Mouse (Mus musculus): ENCODE data around the gene Ahdc1. TPM values are rescaled to one million over a fixed set of nuclear protein-coding genes. Genes with fewer than 3 reads are reported as not detected.

Ahdc1 gene
- total RNA-seq, 2 experiments from 2014 or later = 108 to 121 TPM

DNA sequence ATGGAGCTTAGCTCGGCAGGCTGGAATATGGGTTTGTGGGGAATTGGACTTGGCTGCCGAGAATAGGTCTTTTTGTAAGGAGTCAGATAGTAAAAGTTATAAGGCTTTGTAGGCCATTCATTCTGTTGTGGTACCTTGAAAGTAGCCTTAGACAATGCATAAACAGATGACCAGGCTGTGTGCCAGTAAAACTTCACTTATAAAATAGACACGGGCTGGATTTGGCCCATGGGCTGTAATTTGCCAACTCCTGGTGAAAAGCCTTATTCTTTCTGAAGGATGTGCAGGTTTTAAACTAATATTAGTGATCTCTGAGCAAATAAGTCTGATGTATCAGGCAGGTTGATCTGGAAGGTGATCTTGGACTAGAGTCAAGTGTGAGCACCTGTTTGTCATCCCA lies 24.9 kb downstream of the Ahdc1 start:
- no peak for DNase-seq (ENCODE audit: low spot score in 2 of 2)

DNA sequence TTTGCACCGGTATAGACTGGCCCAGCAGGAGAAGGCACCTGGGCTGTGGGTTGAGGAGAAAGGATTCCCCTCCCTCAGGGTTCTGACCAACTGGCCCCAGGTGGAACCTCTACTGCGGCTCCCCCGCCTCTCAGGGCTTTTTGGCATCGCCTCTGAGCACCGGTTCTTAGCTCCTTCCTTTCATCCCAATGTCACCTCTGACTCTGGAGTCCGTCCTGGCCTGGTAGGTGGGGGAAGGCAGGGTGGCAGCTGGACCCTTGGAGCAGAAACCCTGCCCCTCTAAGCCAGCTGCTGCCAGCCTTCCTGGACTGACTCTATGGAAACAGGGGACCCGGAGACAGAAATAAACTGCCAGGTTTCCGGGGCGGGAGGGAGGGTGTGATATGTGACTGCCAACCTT lies 26.2 kb downstream of the Ahdc1 start:
- no peak for DNase-seq (ENCODE audit: low spot score in 2 of 2)

DNA sequence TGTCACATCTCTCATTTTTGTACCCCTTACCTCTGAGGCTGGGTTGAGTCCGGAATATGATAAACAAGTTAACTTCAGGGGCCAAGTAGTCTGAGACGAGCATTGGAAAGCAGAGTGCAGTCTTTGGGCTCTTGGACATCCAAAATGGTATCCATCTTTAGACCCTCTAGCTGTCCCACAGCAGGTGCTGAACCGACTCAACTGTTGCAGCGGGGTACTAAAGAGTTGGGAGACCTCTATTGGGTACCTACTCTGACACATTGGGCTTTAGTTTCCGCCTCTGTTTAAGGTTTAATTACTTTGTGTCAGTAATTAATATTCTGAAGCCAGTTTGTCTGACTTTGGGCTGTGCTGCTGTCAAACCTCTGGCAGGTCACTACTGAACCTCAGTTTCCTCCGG lies 26.7 kb downstream of the Ahdc1 start:
- DNase-seq (ENCODE audit: low spot score in 2 of 2) = no peak

DNA sequence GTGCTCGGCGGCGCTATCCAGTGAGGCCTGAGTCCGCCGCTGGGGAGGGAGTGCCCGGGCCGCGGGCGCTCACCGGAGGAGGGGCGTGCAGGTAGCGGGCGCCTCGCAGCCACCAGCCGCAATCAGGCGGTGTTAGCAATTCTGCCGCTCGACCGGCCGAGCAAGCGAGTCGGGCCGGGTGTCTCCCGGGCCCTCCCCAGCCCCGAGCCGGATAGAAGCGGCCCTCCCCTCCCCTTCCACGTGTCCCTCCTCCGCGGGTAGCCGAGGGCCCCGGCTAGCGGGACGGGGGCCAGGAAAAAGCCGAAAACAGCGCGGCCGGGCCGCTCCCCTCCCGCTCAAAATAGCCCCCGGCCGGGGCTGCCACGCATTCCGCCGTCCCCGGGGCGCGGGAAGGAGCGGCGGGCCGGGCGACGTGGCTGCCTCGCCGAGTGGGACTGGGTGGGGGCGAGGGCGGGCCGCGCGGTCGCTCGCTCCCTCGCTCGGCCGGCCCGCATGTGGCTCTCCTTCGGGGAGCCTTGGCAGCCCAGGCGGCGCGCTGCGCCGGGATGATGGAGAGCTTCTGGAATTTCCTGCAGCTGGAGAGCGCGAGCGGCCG lies 27.6 kb downstream of the Ahdc1 start:
- DNase-seq (ENCODE audit: low spot score in 2 of 2) = no peak

DNA sequence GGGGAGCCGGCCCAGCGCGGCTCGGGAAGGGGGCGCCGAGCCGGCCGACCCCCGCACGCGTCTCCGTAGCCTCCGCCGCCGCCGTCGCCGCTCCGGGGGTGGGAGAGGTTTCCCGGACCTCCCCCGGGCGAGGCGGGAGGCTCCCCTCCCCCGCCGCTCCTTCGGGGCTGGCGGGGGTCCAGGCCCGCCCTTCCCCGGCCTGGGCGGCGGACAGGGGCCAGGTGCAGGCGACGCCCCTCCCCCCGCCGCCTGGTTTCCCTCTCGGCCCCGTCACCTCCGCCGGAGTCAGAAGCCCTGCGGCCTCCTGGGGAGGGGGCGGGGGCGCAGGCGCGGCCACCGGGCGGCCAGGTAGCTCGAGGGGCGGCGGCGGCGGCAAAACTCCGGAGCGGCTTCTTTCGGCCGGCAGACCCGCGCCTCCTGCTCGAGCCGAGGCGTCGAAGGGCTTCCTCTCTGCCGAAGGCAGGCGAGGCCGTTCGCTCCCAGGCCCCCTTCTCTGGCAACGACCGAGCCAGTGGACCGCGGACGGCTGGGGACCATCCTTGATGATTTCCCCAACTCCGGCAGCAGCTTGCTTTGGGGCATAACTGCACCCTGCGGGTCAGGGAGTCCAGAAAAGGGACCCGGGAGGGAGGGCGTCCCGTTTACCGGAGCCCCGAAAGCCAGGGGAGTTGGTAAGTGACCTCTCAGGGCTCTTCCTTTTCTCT lies 28.2 kb downstream of the Ahdc1 start:
- no peak for DNase-seq (ENCODE audit: low spot score in 2 of 2)

DNA sequence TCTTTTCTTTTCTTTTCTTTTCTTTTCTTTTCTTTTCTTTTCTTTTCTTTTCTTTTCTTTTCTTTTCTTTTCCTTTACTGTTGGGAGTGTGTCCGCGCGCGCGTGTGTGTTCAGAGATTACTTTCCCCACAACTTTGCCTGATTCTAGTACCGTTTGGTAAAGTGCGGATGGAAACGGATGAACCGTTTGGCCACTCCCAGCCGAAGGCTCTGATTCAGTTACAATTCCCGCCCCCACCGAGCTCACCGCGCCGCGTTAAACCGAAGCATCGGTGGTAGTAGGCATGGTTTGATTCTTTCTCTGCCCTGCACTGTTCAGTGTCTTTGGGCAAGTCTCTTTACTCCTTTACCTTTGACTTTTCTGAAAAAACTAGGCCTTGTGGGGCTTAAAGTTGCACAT lies 28.8 kb downstream of the Ahdc1 start:
- no peak for DNase-seq (ENCODE audit: low spot score in 2 of 2)

DNA sequence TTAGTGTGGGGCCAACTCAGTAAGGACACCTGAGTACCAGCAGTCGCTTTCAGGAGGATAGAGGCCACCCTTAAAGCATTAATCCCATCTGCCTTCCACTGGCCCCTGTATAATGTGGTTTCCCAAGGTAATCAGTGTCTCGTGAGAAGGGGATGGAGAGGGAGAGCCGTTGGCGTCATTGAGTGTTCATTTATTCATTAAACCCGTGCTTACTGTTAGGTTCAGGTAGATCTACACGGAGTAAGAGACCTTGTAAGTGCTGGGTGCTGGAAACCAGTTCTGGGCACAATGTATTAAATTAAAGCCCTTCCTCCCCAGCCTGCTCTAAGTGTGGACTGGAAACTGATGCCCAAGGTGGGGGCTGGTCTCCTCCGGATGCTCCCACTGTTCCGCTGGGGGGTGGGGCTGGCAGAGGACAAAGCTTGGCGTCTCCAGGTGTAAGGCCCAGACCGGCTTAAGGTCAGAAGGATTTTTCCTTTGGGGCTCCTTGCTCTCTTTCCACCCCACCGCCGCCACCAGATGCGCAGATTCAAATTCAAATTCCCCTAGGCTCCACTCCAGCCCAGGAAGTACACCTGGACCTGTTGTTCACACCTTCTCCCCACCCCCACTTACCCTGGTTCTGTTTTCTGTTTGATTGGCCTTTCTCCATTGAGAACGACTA lies 29.3 kb downstream of the Ahdc1 start:
- no peak for DNase-seq (ENCODE audit: low spot score in 2 of 2)

DNA sequence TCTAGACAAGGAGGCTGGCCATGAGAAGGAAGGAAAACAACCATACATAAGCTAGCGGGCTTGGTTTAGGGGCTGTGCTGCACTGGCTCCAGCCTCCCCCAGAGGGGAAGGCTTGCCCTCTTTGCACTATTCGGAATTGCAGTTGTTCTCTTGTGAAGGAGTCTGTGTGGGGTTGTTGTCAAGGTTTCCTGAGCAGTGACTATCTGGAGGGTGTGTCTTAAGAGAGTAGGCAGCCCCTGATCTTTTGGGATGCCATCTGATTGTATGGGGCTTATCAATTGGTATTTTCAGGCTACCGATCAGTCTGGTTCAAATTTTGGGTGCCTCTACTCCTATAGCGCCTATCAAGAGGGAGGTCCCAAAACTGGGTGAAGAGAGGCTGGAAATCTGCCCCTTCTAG lies 31.2 kb downstream of the Ahdc1 start:
- no peak for DNase-seq (ENCODE audit: low spot score in 2 of 2)

DNA sequence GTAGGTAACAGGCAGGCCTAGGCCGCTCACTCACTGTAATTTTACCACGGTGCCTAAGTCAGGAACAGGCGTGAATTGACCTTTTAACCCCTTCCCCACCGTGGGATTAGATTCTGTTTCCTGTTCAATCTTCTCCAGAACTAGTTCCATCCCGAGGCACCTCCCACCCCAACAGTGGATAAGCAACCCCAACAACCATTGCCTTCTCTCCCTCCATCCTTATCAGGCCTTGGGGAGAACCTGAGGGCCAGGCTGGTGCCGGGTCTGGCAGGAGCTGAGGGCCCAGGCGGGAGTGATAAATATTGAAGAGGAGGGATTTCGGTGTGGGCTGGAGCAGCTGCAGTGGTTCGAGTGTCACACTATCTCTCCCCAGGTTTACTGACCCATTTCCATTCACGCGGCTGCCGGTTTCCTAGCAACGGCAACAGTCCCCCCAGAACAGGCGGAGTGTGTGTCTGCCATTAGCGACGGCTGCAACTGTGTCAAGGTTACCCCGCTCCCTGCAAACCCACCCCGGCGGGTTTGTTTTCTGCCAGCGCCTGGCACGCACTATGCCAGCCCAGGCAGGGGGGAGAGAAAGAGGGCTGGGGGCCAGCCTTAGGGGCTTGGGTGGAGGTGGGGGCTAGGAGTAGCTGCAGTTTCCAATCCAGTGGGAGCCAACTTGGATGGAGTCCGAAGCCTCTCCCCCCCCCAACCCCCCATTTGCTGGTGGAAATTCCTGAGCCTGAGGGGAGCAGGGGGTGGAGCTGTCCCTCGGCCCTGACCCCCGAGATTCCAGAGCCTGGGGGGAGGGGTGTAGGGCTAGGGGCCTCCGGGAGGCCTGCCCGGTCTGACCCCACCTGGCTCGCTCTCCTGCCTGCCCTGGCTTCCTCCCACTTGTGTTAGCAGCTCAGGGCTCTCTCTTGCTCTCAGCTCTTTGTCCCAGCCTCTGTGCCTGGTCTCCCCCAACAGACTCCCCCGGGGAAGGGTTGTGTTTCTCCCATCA lies 31.9 kb downstream of the Ahdc1 start:
- no peak for DNase-seq (ENCODE audit: low spot score in 2 of 2)

DNA sequence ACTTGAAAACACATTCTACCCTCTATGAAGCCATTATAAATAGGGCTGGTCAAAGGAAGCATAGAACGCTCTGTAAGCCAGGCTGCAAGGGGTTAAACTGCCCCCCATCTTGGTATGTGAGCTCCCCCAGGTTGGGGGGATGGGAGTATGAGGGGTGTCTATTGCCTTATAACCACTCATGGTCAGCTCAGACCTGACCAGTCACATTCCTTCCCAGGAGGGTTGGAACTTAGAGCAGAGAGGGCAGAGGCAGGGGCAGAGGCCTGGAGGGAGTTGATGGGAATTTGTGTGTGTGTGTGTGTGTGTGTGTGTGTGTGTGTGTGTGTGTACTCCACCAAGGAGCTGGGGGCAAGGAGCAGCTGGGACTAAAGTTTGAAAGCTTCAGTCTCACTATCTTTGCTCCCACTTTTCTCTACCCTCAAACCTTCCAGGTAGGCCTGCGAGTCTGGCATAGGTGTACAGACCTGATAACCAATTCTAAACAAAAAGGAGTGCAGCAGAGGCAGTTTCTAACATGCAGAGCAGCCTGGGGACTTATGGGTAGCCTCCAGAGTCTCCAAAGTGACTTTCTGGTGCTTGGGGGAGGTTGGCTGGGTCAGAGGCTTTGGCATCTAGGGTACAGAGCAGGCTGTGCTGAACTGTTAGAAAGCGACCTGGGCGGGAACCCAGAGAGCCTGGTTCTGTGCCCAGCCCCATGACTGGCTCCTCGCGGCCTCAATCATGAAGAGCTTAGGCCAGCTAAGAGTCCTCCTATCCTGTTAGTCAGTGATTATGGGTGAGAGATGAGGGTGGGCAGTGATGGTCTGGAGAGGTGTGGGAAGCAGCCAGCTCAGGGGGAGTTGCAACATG lies 33.0 kb downstream of the Ahdc1 start:
- no peak for DNase-seq (ENCODE audit: low spot score in 2 of 2)

DNA sequence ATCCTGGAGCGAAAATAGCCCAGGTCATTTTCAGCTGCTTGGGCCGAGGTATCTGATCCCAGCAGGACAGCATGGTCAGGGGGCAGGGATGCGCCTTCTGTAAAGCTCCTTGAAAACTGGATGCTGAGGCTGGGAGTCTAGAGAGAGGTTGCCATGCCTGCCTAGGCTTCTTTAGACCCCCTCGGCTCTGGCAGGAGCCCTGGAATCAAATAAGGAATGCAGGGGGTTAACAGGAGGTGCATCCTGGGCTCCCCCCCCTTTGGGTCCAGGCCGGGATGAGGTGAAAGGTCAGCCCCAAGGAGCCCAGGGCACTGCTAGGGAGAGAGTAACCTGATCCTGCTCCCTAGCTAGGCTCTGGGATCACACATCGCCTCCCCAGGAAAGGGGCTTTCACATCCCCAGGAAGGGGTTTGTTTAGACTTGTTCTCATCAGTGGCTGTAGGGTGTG lies 33.6 kb downstream of the Ahdc1 start:
- no peak for DNase-seq (ENCODE audit: low spot score in 2 of 2)

DNA sequence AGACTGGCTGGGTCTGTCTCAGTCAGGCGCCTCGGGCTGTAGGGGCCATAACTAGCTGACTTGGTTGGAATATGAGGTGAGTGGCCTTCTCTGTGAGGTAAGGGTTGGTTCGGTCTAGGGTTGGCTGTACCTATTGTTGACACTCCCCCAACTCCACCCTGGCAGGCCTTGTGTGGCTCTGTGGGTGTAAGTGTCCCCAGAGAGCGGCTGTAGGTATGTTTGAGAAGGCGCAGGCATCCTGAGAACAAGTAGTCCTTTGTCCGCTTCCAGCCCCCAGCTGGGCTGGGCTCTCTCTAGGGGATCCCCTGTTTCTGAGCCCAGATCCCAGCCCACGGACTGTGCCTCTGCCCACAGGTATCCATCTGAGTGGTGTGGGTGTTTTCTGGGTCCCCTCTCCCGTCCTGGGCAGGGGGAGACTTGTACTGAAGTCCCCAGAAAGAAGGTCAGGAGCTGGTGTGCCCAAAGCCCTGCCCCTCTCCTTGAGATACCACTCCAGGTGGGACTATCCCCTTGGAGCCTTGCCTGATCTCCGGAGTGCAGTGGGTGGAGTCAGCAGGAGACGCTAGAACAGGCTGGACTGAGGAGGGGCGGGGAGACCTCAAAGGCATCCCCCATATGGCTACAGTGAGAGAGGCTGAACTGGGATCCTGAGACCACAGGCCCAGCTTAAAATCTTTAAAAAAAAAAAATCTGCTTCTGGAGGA lies 34.9 kb downstream of the Ahdc1 start:
- no peak for DNase-seq (ENCODE audit: low spot score in 2 of 2)

DNA sequence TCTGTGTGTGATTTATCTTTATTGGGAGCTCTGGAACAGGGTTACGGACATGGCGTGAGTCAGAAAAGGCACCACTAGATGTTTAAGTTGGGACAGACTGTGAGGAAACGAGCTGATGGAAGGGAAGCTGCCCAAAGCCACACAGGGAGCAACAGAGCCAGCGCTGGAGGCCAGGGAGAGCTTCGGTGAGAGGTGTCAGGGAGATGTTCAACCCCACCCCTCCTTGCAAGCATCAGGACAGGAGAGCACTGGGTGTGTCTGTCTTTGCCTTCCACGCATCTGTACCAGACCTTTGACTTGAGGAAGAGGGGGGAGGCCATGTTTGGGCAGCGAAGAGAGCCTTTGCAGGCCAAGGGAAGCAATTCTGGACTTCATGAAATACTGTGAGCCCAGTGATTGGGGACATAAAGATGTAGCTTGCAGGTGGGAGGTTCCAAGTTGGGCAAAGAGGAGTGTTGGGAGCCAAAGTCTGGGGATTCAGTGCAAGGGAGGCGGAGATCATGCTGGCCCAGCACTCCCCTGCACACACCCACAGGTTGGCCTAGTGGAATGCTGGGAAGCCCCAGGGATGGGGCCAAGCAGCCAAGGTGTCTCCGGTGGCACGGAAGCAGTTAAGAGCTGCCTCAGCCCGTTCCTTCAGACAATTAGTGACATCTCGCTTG lies 35.8 kb downstream of the Ahdc1 start:
- DNase-seq (ENCODE audit: low spot score in 2 of 2) = peak in 1 of 2 experiments; percentile 78

DNA sequence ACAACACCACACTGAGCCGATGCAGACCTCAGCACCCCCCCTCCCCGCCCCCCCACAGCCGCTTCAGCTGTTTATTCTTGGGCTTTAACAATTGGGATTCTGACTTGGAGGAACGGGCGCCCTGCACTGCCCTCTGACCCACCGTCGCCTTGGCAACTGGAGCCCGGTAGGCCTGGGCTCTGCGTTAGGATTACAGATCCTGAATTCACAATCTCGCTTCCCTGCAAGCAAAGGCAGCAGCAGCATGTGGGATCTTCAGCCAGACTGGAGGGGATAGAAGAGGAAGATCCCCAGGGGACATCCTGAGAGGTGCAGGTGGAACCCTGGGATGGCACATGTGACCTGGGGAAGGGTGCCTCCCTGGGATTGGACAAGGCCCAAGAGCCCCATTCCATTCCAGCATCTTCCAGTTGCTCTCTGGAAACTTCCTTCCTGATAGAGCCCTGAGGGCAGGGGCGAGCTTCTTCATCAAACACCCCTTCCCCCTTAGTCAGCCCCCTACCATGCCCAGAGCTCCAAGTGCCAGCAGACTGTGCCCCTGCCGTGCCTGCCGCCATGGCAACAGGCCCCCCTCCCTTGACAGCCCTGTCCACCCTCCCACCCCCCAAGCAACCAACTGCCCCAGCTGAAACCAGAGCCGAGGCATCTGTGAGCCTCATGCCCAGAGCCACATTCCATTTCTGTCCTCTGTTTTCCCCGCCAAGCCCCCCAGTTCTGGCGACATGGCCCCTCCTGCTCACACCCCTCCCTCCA lies 36.5 kb downstream of the Ahdc1 start:
- DNase-seq (ENCODE audit: low spot score in 2 of 2) = no peak

DNA sequence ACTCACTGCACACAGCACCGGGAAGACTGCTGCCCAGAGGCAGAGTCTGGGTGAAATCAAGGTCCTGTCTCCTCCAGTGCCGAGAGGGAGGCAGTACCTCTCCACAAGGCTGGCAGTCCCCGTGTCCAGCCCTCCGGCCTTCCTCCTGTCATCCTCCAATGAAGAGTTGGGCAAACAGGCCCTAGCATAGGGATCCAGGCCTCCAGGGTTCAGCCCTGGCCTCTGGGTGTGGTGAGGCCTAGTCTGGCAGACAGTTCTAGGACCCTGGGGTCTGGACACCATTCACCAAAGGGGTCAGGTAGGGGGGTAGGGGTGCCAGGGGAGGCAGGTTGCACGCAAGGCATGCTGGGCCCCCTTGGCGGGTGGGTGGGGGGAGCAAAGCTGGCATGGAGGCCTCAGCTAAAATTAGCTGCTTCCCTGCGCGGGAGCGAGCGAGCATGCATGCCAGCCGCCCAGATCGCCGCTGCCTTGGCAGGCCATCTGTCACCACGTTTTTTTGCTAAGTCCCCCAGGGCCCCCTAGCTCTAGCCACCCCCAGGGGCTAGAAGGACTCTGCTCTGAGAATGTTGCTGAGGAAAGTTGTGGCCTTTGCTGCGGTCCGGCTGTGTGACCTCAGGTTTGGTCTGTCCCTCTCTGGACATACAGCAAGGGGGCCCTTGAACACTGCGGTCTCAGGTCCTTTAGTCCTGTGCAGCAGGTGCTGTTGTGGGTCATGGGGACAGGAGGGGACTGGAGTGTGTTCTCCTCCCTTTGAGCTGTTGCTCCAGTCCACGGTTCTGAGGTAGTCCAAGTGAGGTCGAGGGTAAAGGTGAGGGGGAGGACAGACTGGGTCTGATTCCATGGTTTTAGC lies 38.2 kb downstream of the Ahdc1 start:
- peak in 1 of 2 experiments; percentile 68 for DNase-seq (ENCODE audit: low spot score in 2 of 2)

DNA sequence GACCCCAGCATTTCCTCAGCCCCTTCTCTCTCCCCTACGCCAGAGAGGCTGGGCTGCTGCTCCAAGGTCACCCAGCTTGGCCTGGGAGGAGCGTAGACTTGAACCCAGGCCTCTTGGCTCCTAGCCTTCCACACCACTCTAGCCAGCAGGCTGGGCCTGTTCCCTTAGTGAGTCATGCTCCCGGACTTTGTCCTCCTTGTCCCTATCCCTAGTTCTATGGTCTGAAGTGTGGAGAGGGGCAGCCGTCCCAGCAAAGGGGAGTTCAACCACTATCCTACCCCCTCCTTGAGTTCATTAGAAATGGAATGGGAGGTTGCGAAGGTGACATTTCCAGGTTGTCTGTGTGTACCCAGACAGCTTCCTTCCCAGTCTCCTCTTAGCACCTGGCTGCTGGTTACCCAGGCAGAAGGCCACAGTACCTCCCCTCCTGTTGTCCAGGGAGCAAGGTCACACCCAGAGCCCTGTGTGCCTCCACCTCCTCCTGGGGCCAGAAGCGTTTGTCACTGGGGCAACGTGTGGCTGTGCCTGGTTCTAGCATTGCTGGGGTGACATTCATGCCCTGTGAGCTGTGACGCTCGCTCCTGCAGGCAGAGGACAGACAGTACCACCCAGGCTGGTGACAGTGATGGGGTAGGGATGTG lies 39.3 kb downstream of the Ahdc1 start:
- no peak for DNase-seq (ENCODE audit: low spot score in 2 of 2)
